Mouse (Mus musculus): Measurements from ENCODE around the gene Tgfbi. TPM values are rescaled to one million over a fixed set of nuclear protein-coding genes. Genes with fewer than 3 reads are reported as not detected.

Tgfbi gene
- total RNA-seq (2023): 100 to 1,000 TPM; 358 to 432 TPM

DNA sequence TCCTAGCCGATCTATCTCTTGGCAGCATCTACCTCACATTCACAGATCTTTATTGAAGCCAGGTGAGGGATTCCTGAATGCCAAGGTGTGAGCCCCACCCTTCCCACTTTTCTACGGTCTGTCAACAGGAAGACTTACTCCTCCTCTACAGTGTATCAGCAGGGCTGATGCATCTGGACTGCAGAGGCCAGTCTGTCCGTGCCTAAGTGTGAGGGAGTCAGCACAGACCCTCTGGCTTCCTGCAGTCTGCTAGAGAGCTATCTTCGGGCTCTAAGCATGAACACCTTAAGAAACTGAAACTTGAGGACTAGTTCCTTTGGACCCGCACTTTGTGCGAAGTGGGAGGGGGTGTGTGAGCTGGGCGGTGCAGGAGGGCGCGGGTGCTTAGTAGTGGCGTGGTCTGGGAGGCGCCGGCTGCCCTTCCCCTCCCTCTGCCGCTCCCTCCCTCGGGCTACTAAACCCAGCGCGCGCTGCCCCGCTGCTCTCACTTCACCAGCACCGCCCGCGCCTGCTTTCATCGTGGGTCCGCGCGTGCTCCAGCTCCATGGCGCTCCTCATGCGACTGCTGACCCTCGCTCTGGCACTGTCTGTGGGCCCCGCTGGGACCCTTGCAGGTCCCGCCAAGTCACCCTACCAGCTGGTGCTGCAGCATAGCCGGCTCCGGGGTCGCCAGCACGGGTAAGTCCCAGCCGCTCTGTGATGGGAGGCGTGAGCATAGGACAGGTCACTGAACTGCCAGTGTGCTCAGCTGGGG, at the start of gene Tgfbi:
Tgfbi (plus strand) TSS at position 421 of the 754 bp plus-strand sequence.

Other genes starting within 250 kb of the Tgfbi start
- not detected for gene Gm3045, start 182.9 kb upstream of the Tgfbi start, total RNA-seq (2023)
- not detected for gene Slc25a48, start 171.2 kb upstream of the Tgfbi start, total RNA-seq (2023)
- not detected for gene Il9, start 127.3 kb upstream of the Tgfbi start, total RNA-seq (2023)
- under 1 TPM; 0.15 to 0.16 TPM for gene Fbxl21, start 87.1 kb upstream of the Tgfbi start, total RNA-seq (2023)
- not detected for gene Lect2, start 61.0 kb upstream of the Tgfbi start, total RNA-seq (2023)
- 10 to 100 TPM; 10.9 to 11.3 TPM for gene Smad5, start 93.5 kb downstream of the Tgfbi start, total RNA-seq (2023)
- not detected for gene Gm45623, start 144.3 kb downstream of the Tgfbi start, total RNA-seq (2023)